Mouse (Mus musculus): ENCODE data around the gene Gm42372. TPM values are rescaled to one million over a fixed set of nuclear protein-coding genes. Genes with fewer than 3 reads are reported as not detected.
A peak's percentile ranks its signal among the peaks of the same experiment; 100 is the strongest.

Gene Gm42372
- total RNA-seq, 1 experiment = 0.13 TPM

- H3K4me1 ChIP-seq (ENCODE audit: control insufficient read depth in 2 of 2, insufficient read depth in 2 of 2, low read length in 2 of 2, poor library complexity in 1 of 2) = peaks cover 1 to 14% of the 10 kb centered on the region in 2 experiments; a peak in 2 of 4 replicates
- in situ Hi-C loops (cut with MboI; ENCODE audit: low sequenced_read_pairs in 2 of 2, unreplicated experiment in 2 of 2) = loop anchor here in 1 of 2 experiments (5.0 kb wide), 1 partner anchor 38 kb away; no protein-coding TSS in a partner anchor
- no peak overlapping the region; the same call in 1 of the 2 replicates for H3K27ac ChIP-seq (ENCODE audit: insufficient read depth, low read depth, low read length, poor library complexity, severe bottlenecking)
- peak; percentile 27 for DNase-seq (ENCODE audit: low read depth, low spot score)
- H3K9ac ChIP-seq (ENCODE audit: insufficient read depth, low read depth, low read length, poor library complexity, severe bottlenecking) = peak overlapping the region; percentile 11; the same call in 1 of the 2 replicates
- no peaks in the 10 kb centered on the region for H3K9me3 ChIP-seq (ENCODE audit: control insufficient read depth, insufficient read depth, low read depth, low read length)
- TF ChIP-seq HCFC1 (IDR thresholded peaks at IDR 0.05; ENCODE audit: borderline replicate concordance, insufficient read depth, low read length) (no peak), ZC3H11A (IDR thresholded peaks at IDR 0.05; ENCODE audit: borderline replicate concordance, low read depth, low read length) (no peak)
- H3K36me3 ChIP-seq (ENCODE audit: control insufficient read depth, insufficient read depth, low read length, poor library complexity, severe bottlenecking) = no peaks in the 10 kb centered on the region
- H3K4me3 ChIP-seq (ENCODE audit: insufficient read depth in 1 of 2, low read depth in 1 of 2, low read length in 2 of 2, poor library complexity in 1 of 2, severe bottlenecking in 1 of 2) = peak overlapping the region in 1 of 2 experiments; percentile 5; a peak in 2 of 4 replicates
Measured at GRCm38 (mm10) chr7:16990006-16990744, 7.3 kb downstream of the Gm42372 start.

DNA sequence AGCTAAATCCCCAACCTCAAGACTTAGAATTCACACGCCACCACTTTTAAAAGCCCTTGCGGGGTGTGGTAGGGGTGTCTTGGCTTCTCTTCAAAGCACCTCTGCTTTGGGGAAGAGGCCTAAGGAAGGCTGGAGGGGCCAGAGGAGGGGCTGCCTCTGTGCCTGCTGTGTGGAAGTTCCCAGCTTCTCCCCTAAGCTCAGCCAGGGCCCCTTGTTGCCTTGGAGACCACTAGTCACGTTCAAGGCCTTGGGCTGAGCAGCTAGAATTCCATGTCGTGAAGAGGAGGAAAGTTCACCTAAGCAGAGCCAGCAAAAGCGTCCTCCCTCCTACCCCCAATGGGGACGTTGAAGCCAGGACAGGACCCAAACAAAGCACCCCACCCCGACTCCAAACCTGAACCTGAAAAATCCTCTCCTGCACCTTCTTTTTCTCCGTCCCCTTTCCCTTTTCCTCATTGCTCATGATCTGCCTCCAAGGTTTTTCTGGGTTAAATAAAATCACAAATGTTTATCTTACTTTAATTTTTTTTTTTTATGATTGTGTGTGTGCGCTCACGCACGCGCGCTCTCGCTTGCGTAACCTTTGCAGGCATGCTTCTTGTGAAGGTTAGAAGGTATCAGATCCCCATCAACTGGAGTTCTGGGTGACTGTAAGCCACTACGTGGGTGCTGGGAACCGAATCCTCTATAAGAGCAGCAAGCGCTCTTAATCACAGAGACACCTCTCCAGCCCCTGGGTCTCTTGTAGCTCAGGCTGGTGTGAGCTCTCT lies 9.0 kb downstream of the Gm42372 start:
- Histone ChIP-seq H3K9ac (ENCODE audit: insufficient read depth, low read depth, low read length, poor library complexity, severe bottlenecking) (no peak overlapping the region), H3K36me3 (ENCODE audit: control insufficient read depth, insufficient read depth, low read length, poor library complexity, severe bottlenecking) (no peaks in the 10 kb centered on the region), H3K4me3 (ENCODE audit: insufficient read depth in 1 of 2, low read depth in 1 of 2, low read length in 2 of 2, poor library complexity in 1 of 2, severe bottlenecking in 1 of 2) (no peak overlapping the region), H3K4me1 (ENCODE audit: control insufficient read depth in 2 of 2, insufficient read depth in 2 of 2, low read length in 2 of 2, poor library complexity in 1 of 2) (peaks cover 1 to 14% of the 10 kb centered on the region in 2 experiments; a peak in 2 of 4 replicates), H3K9me3 (ENCODE audit: control insufficient read depth, insufficient read depth, low read depth, low read length) (no peaks in the 10 kb centered on the region), H3K27ac (ENCODE audit: insufficient read depth, low read depth, low read length, poor library complexity, severe bottlenecking) (no peak overlapping the region)
- no peak for DNase-seq (ENCODE audit: low read depth, low spot score)
- in situ Hi-C loops (cut with MboI; ENCODE audit: low sequenced_read_pairs in 2 of 2, unreplicated experiment in 2 of 2) = loop anchor here in 1 of 2 experiments (5.0 kb wide), 1 partner anchor 40 kb away; no protein-coding TSS in a partner anchor
- TF ChIP-seq CHD2 (IDR thresholded peaks at IDR 0.05; ENCODE audit: low read depth, low read length) (no peak), ZC3H11A (IDR thresholded peaks at IDR 0.05; ENCODE audit: borderline replicate concordance, low read depth, low read length) (no peak), ZNF384 (IDR thresholded peaks at IDR 0.05; ENCODE audit: low read depth, low read length) (no peak), HCFC1 (IDR thresholded peaks at IDR 0.05; ENCODE audit: borderline replicate concordance, insufficient read depth, low read length) (no peak), MAFK (IDR thresholded peaks at IDR 0.05; ENCODE audit: insufficient read depth, low read depth, low read length) (no peak)

GRCm38 (mm10) chr7:16992451-16992807 lies 9.5 kb downstream of the Gm42372 start, which contains the start of gene Ccdc8:
Gene Ccdc8, plus strand, starts transcription at chr7:16992708.
- Histone ChIP-seq H3K36me3 (ENCODE audit: control insufficient read depth, insufficient read depth, low read length, poor library complexity, severe bottlenecking) (no peaks in the 10 kb centered on the region), H3K9me3 (ENCODE audit: control insufficient read depth, insufficient read depth, low read depth, low read length) (no peaks in the 10 kb centered on the region), H3K27ac (ENCODE audit: insufficient read depth, low read depth, low read length, poor library complexity, severe bottlenecking) (no peak within 1 kb of the TSS), H3K4me3 (ENCODE audit: insufficient read depth in 1 of 2, low read depth in 1 of 2, low read length in 2 of 2, poor library complexity in 1 of 2, severe bottlenecking in 1 of 2) (peak within 1 kb of the TSS; percentile 25 to 57; a peak in 3 of 4 replicates), H3K4me1 (ENCODE audit: control insufficient read depth in 2 of 2, insufficient read depth in 2 of 2, low read length in 2 of 2, poor library complexity in 1 of 2) (peaks cover 1 to 14% of the 10 kb centered on the region in 2 experiments; a peak in 2 of 4 replicates), H3K9ac (ENCODE audit: insufficient read depth, low read depth, low read length, poor library complexity, severe bottlenecking) (no peak within 1 kb of the TSS)
- no peak for TF ChIP-seq ZC3H11A (IDR thresholded peaks at IDR 0.05; ENCODE audit: borderline replicate concordance, low read depth, low read length)
- TF ChIP-seq MAFK (IDR thresholded peaks at IDR 0.05; ENCODE audit: insufficient read depth, low read depth, low read length) = no peak
- TF ChIP-seq HCFC1 (IDR thresholded peaks at IDR 0.05; ENCODE audit: borderline replicate concordance, insufficient read depth, low read length) = no peak
- no peak for DNase-seq (ENCODE audit: low read depth, low spot score)
- in situ Hi-C loops (cut with MboI; ENCODE audit: low sequenced_read_pairs in 2 of 2, unreplicated experiment in 2 of 2) = loop anchor here in 1 of 2 experiments (5.0 kb wide), 1 partner anchor 40 kb away; no protein-coding TSS in a partner anchor

DNA sequence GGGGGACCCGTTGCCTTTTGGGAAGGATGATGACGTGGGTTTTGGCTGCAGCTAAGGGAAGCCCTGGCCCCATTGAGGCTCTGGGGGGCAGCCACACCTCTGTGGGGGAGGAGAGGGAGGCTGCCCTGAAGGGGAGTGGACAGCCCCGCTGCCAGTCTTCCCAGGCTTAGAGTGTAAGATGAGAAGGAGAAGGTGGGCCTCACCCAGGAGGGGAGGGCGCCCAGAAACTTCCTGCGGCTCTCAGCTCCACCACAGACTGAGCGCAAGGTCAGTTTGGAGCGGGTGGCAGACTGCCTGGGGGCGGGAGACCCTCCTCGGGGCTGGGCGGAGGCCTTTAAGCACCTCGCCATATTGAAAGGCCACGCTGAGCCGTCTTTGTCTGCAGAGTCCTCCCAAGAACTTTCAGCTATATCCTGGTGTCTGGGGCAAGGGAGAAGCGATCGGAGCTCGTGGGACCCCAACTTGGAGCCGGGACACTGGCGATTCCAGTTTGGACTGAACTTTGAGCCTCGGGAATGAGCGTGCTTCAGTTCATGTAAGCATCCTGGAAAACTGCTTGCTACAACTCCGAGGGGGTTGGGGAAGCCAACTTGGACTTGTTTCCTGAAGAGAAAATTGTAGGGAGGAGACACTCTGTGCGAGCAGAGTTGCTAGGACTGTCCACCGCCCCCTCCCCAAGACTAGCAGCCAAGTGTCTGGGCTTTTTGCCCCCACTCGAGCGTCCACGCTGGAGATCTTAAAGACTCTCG lies 10.9 kb downstream of the Gm42372 start:
- in situ Hi-C loops (cut with MboI; ENCODE audit: low sequenced_read_pairs in 2 of 2, unreplicated experiment in 2 of 2) = loop anchor here in 1 of 2 experiments (5.0 kb wide), 1 partner anchor 42 kb away; no protein-coding TSS in a partner anchor
- Histone ChIP-seq H3K4me1 (ENCODE audit: control insufficient read depth in 2 of 2, insufficient read depth in 2 of 2, low read length in 2 of 2, poor library complexity in 1 of 2) (peaks cover 1 to 14% of the 10 kb centered on the region in 2 experiments; a peak in 2 of 4 replicates), H3K4me3 (ENCODE audit: insufficient read depth in 1 of 2, low read depth in 1 of 2, low read length in 2 of 2, poor library complexity in 1 of 2, severe bottlenecking in 1 of 2) (peak overlapping the region; percentile 57 to 73), H3K36me3 (ENCODE audit: control insufficient read depth, insufficient read depth, low read length, poor library complexity, severe bottlenecking) (no peaks in the 10 kb centered on the region; the same call in 1 of the 2 replicates), H3K27ac (ENCODE audit: insufficient read depth, low read depth, low read length, poor library complexity, severe bottlenecking) (no peak overlapping the region), H3K9ac (ENCODE audit: insufficient read depth, low read depth, low read length, poor library complexity, severe bottlenecking) (peak overlapping the region; percentile 36), H3K9me3 (ENCODE audit: control insufficient read depth, insufficient read depth, low read depth, low read length) (no peaks in the 10 kb centered on the region)
- TF ChIP-seq HCFC1 (IDR thresholded peaks at IDR 0.05; ENCODE audit: borderline replicate concordance, insufficient read depth, low read length) (no peak), ZC3H11A (IDR thresholded peaks at IDR 0.05; ENCODE audit: borderline replicate concordance, low read depth, low read length) (no peak), ZNF384 (IDR thresholded peaks at IDR 0.05; ENCODE audit: low read depth, low read length) (no peak), CHD2 (IDR thresholded peaks at IDR 0.05; ENCODE audit: low read depth, low read length) (no peak), MAFK (IDR thresholded peaks at IDR 0.05; ENCODE audit: insufficient read depth, low read depth, low read length) (no peak)
- DNase-seq (ENCODE audit: low read depth, low spot score) = peak; percentile 68

All from ES-E14 (cell line).